Mouse (Mus musculus): ENCODE measurements at regions not wholly inside any gene's neighbourhood (a gene's known extent, or its start where the extent isn't known, plus 50 kb on each side); places are given as distances from the start of the nearest gene placed in this dataset.

- ATAC-seq (replicated peaks; ENCODE audit: poor library complexity, severe bottlenecking), result no peak
Observed at GRCm38 (mm10) chr17:45932611-45933010, 99.6 kb downstream of the Vegfa start.

GRCm38 (mm10) chr17:45929591-45929990, 102.6 kb downstream of the Vegfa start:
- ATAC-seq (replicated peaks; ENCODE audit: poor library complexity, severe bottlenecking), result no peak

GRCm38 (mm10) chr17:45928903-45929477, 103.2 kb downstream of the Vegfa start:
- ATAC-seq (replicated peaks; ENCODE audit: poor library complexity, severe bottlenecking), result no peak

GRCm38 (mm10) chr17:45928013-45928412, 104.2 kb downstream of the Vegfa start:
- no peak for ATAC-seq (replicated peaks; ENCODE audit: poor library complexity, severe bottlenecking)

- no peak for ATAC-seq (replicated peaks; ENCODE audit: poor library complexity, severe bottlenecking)
Observed at GRCm38 (mm10) chr17:45925845-45926244, 106.3 kb downstream of the Vegfa start.

- no peak for ATAC-seq (replicated peaks; ENCODE audit: poor library complexity, severe bottlenecking)
Observed at GRCm38 (mm10) chr17:45924595-45924994, 107.6 kb downstream of the Vegfa start.

- no peak for ATAC-seq (replicated peaks; ENCODE audit: poor library complexity, severe bottlenecking)
Observed at GRCm38 (mm10) chr17:45923217-45923730, 108.9 kb downstream of the Vegfa start.

GRCm38 (mm10) chr17:45917647-45918046, 114.5 kb downstream of the Vegfa start:
- no peak for ATAC-seq (replicated peaks; ENCODE audit: poor library complexity, severe bottlenecking)

- no peak for ATAC-seq (replicated peaks; ENCODE audit: poor library complexity, severe bottlenecking)
Observed at GRCm38 (mm10) chr17:45916937-45917336, 115.2 kb downstream of the Vegfa start.

- no peak for ATAC-seq (replicated peaks; ENCODE audit: poor library complexity, severe bottlenecking)
Observed at GRCm38 (mm10) chr17:45914706-45915240, 117.4 kb downstream of the Vegfa start.

GRCm38 (mm10) chr17:45914237-45914636, 117.9 kb downstream of the Vegfa start:
- no peak for ATAC-seq (replicated peaks; ENCODE audit: poor library complexity, severe bottlenecking)

- no peak for ATAC-seq (replicated peaks; ENCODE audit: poor library complexity, severe bottlenecking)
Observed at GRCm38 (mm10) chr17:45913671-45914070, 118.5 kb downstream of the Vegfa start.

- no peak for ATAC-seq (replicated peaks; ENCODE audit: poor library complexity, severe bottlenecking)
Observed at GRCm38 (mm10) chr17:45912165-45912564, 120.0 kb downstream of the Vegfa start.

- ATAC-seq (replicated peaks; ENCODE audit: poor library complexity, severe bottlenecking), result no peak
Observed at GRCm38 (mm10) chr17:45911201-45911731, 120.9 kb downstream of the Vegfa start.

GRCm38 (mm10) chr17:45910245-45910644, 121.9 kb downstream of the Vegfa start:
- no peak for ATAC-seq (replicated peaks; ENCODE audit: poor library complexity, severe bottlenecking)

GRCm38 (mm10) chr17:45907587-45907986, 124.6 kb downstream of the Vegfa start:
- no peak for ATAC-seq (replicated peaks; ENCODE audit: poor library complexity, severe bottlenecking)

GRCm38 (mm10) chr17:45905596-45905995, 126.6 kb downstream of the Vegfa start:
- no peak for ATAC-seq (replicated peaks; ENCODE audit: poor library complexity, severe bottlenecking)

GRCm38 (mm10) chr17:45904251-45904650, 127.9 kb downstream of the Vegfa start:
- ATAC-seq (replicated peaks; ENCODE audit: poor library complexity, severe bottlenecking), result no peak

GRCm38 (mm10) chr17:45903294-45903693, 128.9 kb downstream of the Vegfa start:
- ATAC-seq (replicated peaks; ENCODE audit: poor library complexity, severe bottlenecking), result no peak

GRCm38 (mm10) chr17:45902668-45903067, 129.5 kb downstream of the Vegfa start:
- ATAC-seq (replicated peaks; ENCODE audit: poor library complexity, severe bottlenecking), result no peak

- ATAC-seq (replicated peaks; ENCODE audit: poor library complexity, severe bottlenecking), result no peak
Observed at GRCm38 (mm10) chr17:45896922-45897302, 135.3 kb downstream of the Vegfa start.
